Mouse (Mus musculus) lung, adult 18-20 months (tissue): ENCODE measurements around the gene Crtc1.

Experiments used
- DNase-seq, 2 experiments: peaks; one replicate each; pipeline ENCODE4 v3.0.0; 2022; ENCODE audit warnings: mixed read lengths in 2 of 2

Crtc1 gene

GRCm38 (mm10) chr8:70421349-70422104 is 17.9 kb downstream of the Crtc1 start:
- no peak for DNase-seq

GRCm38 (mm10) chr8:70419879-70420643 is 19.3 kb downstream of the Crtc1 start:
- no peak for DNase-seq

- DNase-seq = no peak
Measured at GRCm38 (mm10) chr8:70418954-70419353, 20.4 kb downstream of the Crtc1 start.

- DNase-seq = no peak
Measured at GRCm38 (mm10) chr8:70417914-70418313, 21.5 kb downstream of the Crtc1 start.

- no peak for DNase-seq
Measured at GRCm38 (mm10) chr8:70416941-70417340, 22.4 kb downstream of the Crtc1 start.

GRCm38 (mm10) chr8:70415540-70416451 is 23.6 kb downstream of the Crtc1 start:
- DNase-seq = peak in 1 of 2 experiments; percentile 34

GRCm38 (mm10) chr8:70414310-70414946 is 25.0 kb downstream of the Crtc1 start:
- no peak for DNase-seq

GRCm38 (mm10) chr8:70410281-70410680 is 29.1 kb downstream of the Crtc1 start:
- no peak for DNase-seq

- DNase-seq = peak; percentile 62 to 74
Measured at GRCm38 (mm10) chr8:70409455-70409871, 29.9 kb downstream of the Crtc1 start.

GRCm38 (mm10) chr8:70409019-70409418 is 30.4 kb downstream of the Crtc1 start:
- no peak for DNase-seq

- DNase-seq = peak; percentile 23 to 40
Measured at GRCm38 (mm10) chr8:70408301-70408700, 31.1 kb downstream of the Crtc1 start.

- DNase-seq = peak in 1 of 2 experiments; percentile 44
Measured at GRCm38 (mm10) chr8:70406427-70407069, 32.8 kb downstream of the Crtc1 start.

- DNase-seq = no peak
Measured at GRCm38 (mm10) chr8:70405189-70405588, 34.2 kb downstream of the Crtc1 start.

GRCm38 (mm10) chr8:70404212-70404611 is 35.2 kb downstream of the Crtc1 start:
- no peak for DNase-seq

GRCm38 (mm10) chr8:70397611-70398563 is 41.5 kb downstream of the Crtc1 start:
- DNase-seq = no peak

GRCm38 (mm10) chr8:70396184-70396583 is 43.2 kb downstream of the Crtc1 start:
- DNase-seq = no peak

GRCm38 (mm10) chr8:70395649-70396048 is 43.7 kb downstream of the Crtc1 start:
- peak in 1 of 2 experiments; percentile 38 for DNase-seq

- DNase-seq = no peak
Measured at GRCm38 (mm10) chr8:70394269-70394998, 44.9 kb downstream of the Crtc1 start.

- no peak for DNase-seq
Measured at GRCm38 (mm10) chr8:70393087-70393486, 46.3 kb downstream of the Crtc1 start.

- DNase-seq = no peak
Measured at GRCm38 (mm10) chr8:70389678-70390077, 49.7 kb downstream of the Crtc1 start.
